Mouse (Mus musculus) lung, embryonic 16.5 days (tissue): ENCODE results near the gene Nol4l. TPM values are rescaled to one million over a fixed set of nuclear protein-coding genes. Genes with fewer than 3 reads are reported as not detected.

Source experiments
- ATAC-seq: fragments of 200-750 bp; cut with Nextera tagmentation; 2 replicates; pipeline ENCODE4 v1.8.0; 2017; ENCODE audit warnings: low read depth, mild to moderate bottlenecking, moderate library complexity
- H3K27ac ChIP-seq: fragments of 300-500 bp; sonication (generic); 2 replicates; pipeline ENCODE4 v1.5.1; 2014; ENCODE audit warnings: mild to moderate bottlenecking, control low read depth, low read length
- H3K27me3 ChIP-seq: fragments of 300-500 bp; sonication (generic); 2 replicates; pipeline ENCODE4 v1.6.1; 2014; ENCODE audit warnings: low read depth, low read length, mixed read lengths; ENCODE audit not compliant: control insufficient read depth, insufficient read depth
- H3K36me3 ChIP-seq: fragments of 300-500 bp; sonication (generic); 2 replicates; pipeline ENCODE4 v1.6.1; 2014; ENCODE audit warnings: low read length; ENCODE audit not compliant: control insufficient read depth, insufficient read depth
- H3K4me1 ChIP-seq: fragments of 300-500 bp; sonication (generic); replicated peaks from 2 replicates; pipeline ENCODE4 v1.6.1; 2014; ENCODE audit warnings: low read length, mixed read lengths; ENCODE audit not compliant: control insufficient read depth, insufficient read depth
- H3K4me2 ChIP-seq: fragments of 300-500 bp; sonication (generic); 2 replicates; pipeline ENCODE4 v1.6.1; 2014; ENCODE audit warnings: low read depth, low read length, control low read depth
- H3K4me3 ChIP-seq: fragments of 300-500 bp; sonication (generic); 2 replicates; pipeline ENCODE4 v1.5.1; 2014; ENCODE audit warnings: mild to moderate bottlenecking, low read length, control low read depth
- H3K9ac ChIP-seq: fragments of 300-500 bp; sonication (generic); 2 replicates; pipeline ENCODE4 v1.6.1; 2014; ENCODE audit warnings: low read length, control low read depth
- H3K9me3 ChIP-seq: fragments of 300-500 bp; sonication (generic); 2 replicates; pipeline ENCODE4 v1.6.1; 2016; ENCODE audit warnings: low read length; ENCODE audit not compliant: control insufficient read depth
- WGBS: fragments of 180-500 bp; shearing (Covaris S2); extraction: QIAGEN DNeasy Blood & Tissue Kit; methylation state at CpG from one replicate; pipeline ENCODE4 v1.1.7; 2014; 5-methylcytosine and 5-hydroxymethylcytosine counted together
- polyA plus RNA-seq: library from polyadenylated mRNA; unstranded; fragments of >200 nt; fragmentation: Nextera tagmentation; extraction: Ambion mirVana; gene quantifications from 2 replicates; pipeline ENCODE4 v1.2.1, GENCODE M21; 2015

The Nol4l gene
- polyA plus RNA-seq, 1 experiment from 2014 or later, result 8.9 TPM

DNA sequence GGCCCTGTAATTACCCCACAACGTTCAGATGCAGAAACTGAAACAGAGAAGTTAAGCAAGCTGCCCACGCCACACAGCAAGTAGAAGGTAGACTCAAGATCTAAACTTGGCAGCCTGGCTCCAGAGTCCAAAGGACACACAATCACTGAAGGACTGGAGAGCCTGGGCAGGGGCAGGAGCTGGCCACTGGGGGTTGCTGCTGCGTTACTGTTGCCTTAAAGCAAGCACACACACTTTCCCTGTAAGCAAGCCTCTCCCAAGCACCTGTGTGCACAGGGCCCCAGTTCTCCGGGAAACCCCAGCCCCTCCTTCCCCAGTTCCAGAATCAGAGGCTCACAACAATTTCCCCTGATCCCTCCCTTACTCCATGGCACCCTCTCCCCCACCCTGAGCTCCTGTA lies 12.8 kb downstream of the Nol4l start:
- no peak overlapping the region for H3K9ac ChIP-seq
- no peaks in the 10 kb centered on the region for H3K36me3 ChIP-seq
- 0 out of 2 replicates have a peak, but pooled peaks cover 3% of the 10 kb centered on the region for H3K4me1 ChIP-seq
- WGBS, result 36% methylated on average over 4 of the region's 4 CpGs
- H3K27ac ChIP-seq, result no peak overlapping the region
- no peak overlapping the region for H3K4me2 ChIP-seq
- H3K27me3 ChIP-seq, result no peaks in the 10 kb centered on the region
- no peak overlapping the region for H3K4me3 ChIP-seq
- no peak for ATAC-seq
- H3K9me3 ChIP-seq, result no peaks in the 10 kb centered on the region

DNA sequence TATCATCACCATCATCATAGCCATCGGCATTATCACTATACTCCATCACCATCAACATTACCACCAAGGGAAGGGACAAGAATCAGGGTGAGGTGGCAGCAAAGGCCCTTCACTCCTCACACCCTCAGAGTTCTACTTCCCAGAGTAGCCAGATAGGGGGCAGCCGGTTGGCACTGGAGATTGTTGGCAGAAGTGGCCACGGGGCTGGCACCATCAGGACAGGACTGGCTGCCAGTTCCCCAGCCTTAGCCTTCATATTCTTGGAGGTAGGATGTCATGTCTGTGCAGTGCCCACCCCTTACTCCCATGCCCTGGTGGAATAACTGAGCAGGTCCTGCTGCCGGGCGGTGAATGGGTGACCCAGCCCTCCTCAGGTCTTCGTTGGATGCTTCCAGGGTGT lies 14.2 kb downstream of the Nol4l start:
- Histone ChIP-seq H3K9ac (no peak overlapping the region), H3K4me1 (0 out of 2 replicates have a peak, but pooled peaks cover 3% of the 10 kb centered on the region), H3K4me3 (no peak overlapping the region), H3K27ac (no peak overlapping the region), H3K36me3 (no peaks in the 10 kb centered on the region), H3K9me3 (no peaks in the 10 kb centered on the region), H3K27me3 (no peaks in the 10 kb centered on the region), H3K4me2 (no peak overlapping the region)
- WGBS, result 82% methylated on average over 6 of the region's 6 CpGs
- no peak for ATAC-seq

DNA sequence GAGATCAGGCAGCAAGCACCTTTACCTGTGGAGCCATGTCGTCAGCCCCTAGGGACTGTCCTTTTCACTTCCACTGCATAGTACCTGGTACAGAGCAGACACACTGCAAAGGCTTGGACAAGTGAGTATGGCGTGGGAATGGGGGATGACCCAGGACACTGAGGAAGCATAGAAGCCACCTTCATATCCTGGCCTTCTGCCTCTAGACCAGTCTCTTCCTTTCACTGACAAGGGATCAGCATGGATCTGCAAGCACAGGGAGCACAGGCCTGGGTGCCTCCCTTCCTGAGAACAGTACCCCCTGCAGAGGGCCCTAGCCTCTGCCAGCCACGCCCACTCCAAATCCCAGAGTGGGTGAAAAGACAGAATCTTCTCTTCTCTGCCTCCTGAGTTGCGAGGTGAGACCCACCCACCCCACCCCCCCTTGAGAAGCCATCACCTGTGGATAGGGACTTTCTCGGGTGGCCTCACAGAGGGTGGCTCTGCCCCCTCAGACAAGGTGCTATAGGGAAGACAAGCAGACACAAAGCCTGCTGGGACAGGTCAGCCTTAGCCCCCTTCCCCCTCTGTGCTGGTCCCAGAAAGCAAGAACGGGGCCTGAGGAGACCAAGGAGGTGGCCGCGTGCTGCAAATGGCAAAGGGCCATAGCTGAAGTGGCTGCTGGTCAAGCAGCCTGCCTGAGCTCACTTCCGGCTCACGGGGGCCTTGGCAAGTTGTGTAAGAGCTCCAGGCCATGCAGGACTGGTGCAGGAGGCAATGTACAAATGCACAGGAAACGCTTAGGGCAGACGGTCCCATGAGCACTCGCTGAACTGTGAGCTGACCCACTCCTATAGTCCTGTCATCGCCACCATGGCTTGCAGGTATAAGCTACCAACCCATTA lies 15.0 kb downstream of the Nol4l start:
- Histone ChIP-seq H3K4me1 (peaks cover 3% of the 10 kb centered on the region; the same call in 1 of the 2 replicates), H3K9ac (no peak overlapping the region)
- WGBS, result 61% methylated on average over 14 of the region's 14 CpGs

DNA sequence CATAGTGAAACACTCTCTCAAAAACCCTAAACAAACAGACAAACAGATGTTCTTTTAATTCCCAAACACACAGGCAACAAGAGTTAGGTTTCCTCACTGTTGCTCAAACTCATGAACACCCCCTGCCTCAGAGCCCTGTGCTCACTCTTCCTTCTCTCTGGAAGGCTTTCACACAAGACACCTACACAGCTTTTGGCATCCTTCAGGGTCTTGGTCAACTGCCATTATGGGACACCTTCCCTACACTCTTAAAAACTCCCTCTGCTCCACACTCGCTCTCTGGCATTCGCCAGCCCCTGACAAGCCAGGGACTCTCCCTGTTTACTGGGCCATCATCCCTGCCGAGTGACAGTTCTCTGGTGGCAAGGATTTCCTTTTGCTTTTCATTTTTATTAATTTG lies 15.8 kb downstream of the Nol4l start:
- WGBS, result 83% methylated on average over 3 of the region's 3 CpGs
- Histone ChIP-seq H3K4me2 (no peak overlapping the region), H3K36me3 (no peaks in the 10 kb centered on the region), H3K4me1 (peaks cover 3% of the 10 kb centered on the region; the same call in 1 of the 2 replicates), H3K27ac (no peak overlapping the region), H3K4me3 (no peak overlapping the region), H3K9me3 (no peaks in the 10 kb centered on the region), H3K9ac (no peak overlapping the region), H3K27me3 (no peaks in the 10 kb centered on the region)
- no peak for ATAC-seq

More for the DNA sequence above, 15.0 kb downstream of the Nol4l start:
- Histone ChIP-seq H3K9me3 (no peaks in the 10 kb centered on the region), H3K36me3 (no peaks in the 10 kb centered on the region), H3K4me2 (no peak overlapping the region), H3K27me3 (no peaks in the 10 kb centered on the region), H3K4me3 (no peak overlapping the region), H3K27ac (no peak overlapping the region)
- no peak for ATAC-seq

DNA sequence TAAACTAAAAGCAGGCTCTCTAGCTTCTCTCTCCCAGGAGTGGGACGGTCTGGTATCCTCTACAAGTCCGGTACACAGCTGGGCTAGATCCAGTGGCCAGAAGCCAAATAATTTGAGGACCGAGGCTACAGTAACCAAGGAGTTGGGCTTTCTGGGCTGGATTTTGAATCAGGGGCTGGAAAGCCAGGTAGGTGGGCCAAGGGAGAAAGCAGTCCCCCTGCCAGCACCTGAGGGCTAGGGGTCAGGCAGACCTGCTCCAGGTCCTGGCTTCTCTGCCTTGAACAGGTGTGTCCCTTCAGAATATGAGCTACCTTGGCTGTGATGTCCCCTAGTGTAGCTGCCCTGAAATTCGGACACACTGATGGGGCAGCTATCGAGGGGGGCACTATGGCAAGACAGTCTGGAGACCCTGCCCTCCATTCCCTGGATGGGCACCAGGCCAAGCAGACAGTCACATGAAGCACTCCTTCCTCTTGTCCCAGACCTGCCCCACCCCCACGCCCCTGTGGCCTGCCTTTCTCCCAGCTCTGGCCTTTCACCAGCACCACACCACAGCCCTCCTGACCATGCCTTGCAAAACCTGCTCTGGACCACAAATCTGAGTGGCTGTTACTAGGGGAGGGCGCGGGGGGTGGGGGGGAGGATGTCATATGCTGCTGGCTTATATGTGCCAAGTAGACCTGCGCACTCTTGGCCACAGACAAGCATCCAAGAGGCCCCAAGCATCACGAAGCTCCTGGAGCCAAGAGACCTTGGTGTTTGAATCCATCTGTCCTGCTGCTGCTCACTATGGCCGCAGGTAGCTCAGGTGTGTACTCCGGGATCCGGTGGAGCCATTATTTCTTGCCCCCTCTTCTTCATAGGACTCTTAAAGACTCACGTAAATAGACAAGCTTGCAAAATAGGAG lies 17.1 kb downstream of the Nol4l start:
- peaks cover 3% of the 10 kb centered on the region; the same call in 1 of the 2 replicates for H3K4me1 ChIP-seq
- H3K36me3 ChIP-seq, result no peaks in the 10 kb centered on the region
- H3K27ac ChIP-seq, result no peak overlapping the region
- H3K4me2 ChIP-seq, result no peak overlapping the region
- WGBS, result 73% methylated on average over 14 of the region's 14 CpGs
- no peak overlapping the region for H3K9ac ChIP-seq
- peak; percentile 18; the same call in 1 of the 2 replicates for ATAC-seq
- H3K9me3 ChIP-seq, result no peaks in the 10 kb centered on the region
- H3K27me3 ChIP-seq, result no peaks in the 10 kb centered on the region
- no peak overlapping the region for H3K4me3 ChIP-seq

DNA sequence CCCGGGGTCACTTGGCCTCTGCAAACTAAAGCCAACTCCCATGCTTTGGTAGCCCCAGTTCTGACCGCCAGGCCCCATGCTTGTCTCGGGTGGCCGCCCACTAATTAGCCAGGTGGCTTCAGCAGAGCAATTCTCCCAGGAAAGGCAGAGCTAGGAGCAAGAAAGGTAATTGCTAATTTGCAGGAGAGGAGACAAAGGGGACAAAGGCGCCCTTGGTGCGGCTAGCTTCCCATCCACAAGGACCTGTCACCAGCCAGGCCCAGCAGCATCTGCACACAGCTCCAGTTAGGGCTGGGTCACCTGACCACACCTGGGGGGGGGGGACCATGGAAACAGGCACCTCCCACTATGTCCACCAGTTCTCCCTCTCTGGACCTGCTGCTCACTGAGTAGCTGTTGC lies 18.2 kb downstream of the Nol4l start:
- Histone ChIP-seq H3K4me3 (no peak overlapping the region), H3K27ac (no peak overlapping the region), H3K27me3 (no peaks in the 10 kb centered on the region), H3K9me3 (no peaks in the 10 kb centered on the region), H3K9ac (no peak overlapping the region), H3K4me2 (no peak overlapping the region), H3K36me3 (no peaks in the 10 kb centered on the region), H3K4me1 (peaks cover 3% of the 10 kb centered on the region; the same call in 1 of the 2 replicates)
- WGBS, result 77% methylated on average over 6 of the region's 6 CpGs
- no peak for ATAC-seq

DNA sequence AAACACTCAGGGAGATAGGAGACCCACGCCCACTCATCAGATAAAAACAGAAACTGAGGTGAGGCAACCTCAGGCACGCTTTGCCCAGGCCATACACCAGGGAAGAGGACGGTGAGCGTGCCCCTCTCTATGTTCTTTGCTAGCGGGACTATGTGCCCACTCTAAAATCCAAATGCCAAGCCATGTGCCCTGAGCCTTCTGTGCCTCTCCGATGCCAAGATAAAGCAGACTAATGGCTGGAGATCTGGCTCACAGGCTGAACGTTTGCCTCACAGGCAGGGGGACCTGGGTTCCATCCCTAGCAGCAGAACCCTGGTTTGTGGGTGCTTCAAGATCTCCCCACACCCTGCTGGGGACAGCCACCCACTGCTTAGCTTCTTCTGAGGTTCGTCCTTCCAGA lies 19.6 kb downstream of the Nol4l start:
- ATAC-seq, result no peak
- Histone ChIP-seq H3K4me1 (peaks cover 3% of the 10 kb centered on the region; the same call in 1 of the 2 replicates), H3K9me3 (no peaks in the 10 kb centered on the region), H3K27me3 (no peaks in the 10 kb centered on the region), H3K9ac (no peak overlapping the region), H3K27ac (no peak overlapping the region), H3K36me3 (no peaks in the 10 kb centered on the region), H3K4me3 (no peak overlapping the region), H3K4me2 (no peak overlapping the region)
- 79% methylated on average over 8 of the region's 8 CpGs for WGBS

DNA sequence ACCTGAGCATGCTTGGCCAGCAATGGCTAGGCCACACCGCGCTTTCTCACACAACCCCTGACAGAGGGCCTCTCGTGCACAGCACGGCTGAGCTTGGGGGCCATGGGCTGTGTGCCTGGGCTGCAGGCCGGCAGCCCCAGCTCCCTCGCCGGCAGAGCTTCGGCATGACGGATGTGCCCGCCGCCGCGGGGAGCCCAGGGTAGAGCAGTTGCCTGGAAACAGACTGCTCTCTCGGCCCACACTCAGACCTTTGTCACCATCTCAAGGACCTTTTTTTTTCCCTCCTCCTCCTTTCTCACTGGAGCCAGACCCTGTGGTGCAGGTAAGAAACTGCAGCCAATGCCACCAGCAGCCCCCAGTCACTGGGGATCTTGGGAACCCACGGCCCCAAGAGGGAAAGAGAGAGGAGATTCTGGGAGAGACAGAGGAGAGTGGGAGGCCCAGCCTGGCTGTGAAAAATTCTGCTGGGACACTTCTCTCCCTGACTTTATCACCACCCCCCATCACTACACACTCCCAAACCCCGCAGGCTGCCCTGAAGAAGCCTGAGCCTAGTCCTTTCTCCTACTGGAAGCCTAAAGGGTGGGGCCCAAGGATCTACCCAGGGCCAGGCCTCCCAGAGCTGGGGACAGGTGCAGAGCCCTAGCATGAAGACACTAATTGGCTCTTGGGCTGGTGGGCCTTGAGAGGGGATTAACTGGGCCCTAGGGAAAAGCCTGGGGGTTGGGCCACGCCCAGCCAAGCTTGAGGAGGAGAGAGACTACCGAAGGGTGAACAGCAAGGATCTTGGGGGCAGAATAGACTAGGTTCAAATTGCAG lies 20.4 kb downstream of the Nol4l start:
- H3K4me1 ChIP-seq, result no peaks in the 10 kb centered on the region; the same call in 1 of the 2 replicates
- no peak overlapping the region for H3K4me2 ChIP-seq
- 0 out of 2 replicates have a peak overlapping the region, but pooled peaks have one; percentile 25 for H3K9ac ChIP-seq
- no peak overlapping the region for H3K27ac ChIP-seq
- H3K4me3 ChIP-seq, result no peak overlapping the region
- H3K9me3 ChIP-seq, result no peaks in the 10 kb centered on the region
- H3K36me3 ChIP-seq, result no peaks in the 10 kb centered on the region
- H3K27me3 ChIP-seq, result no peaks in the 10 kb centered on the region
- WGBS, result 15% methylated on average over 18 of the region's 18 CpGs
- ATAC-seq, result peak; percentile 69
